Mouse (Mus musculus) thymus, postnatal 0 days (tissue): ENCODE data around the gene Naip1. TPM values are rescaled to one million over a fixed set of nuclear protein-coding genes. Genes with fewer than 3 reads are reported as not detected.
"Not testable (repeated sequence)": the region's sequence is repeated elsewhere in the genome, so short reads cannot be mapped to it uniquely, and the experiment has no call there.

ENCODE experiments used
- DNase-seq: peaks from one replicate; pipeline ENCODE4 v3.0.0-alpha.2; 2015; ENCODE audit warnings: low spot score
- polyA plus RNA-seq: library from polyadenylated mRNA; unstranded; fragments of >200 nt; fragmentation: Nextera tagmentation; extraction: Ambion mirVana; gene quantifications from 2 replicates; pipeline ENCODE4 v1.2.1, GENCODE M21; 2015

Gene Naip1
- polyA plus RNA-seq, 1 experiment from 2014 or later: 0.07 TPM

GRCm38 (mm10) chr13:100402930-100403637 is 49.6 kb downstream of the Naip1 start:
- not testable (repeated sequence) for DNase-seq

GRCm38 (mm10) chr13:100391021-100391420 is 61.6 kb downstream of the Naip1 start:
- DNase-seq: peak; percentile 25

GRCm38 (mm10) chr13:100370536-100370935 is 82.1 kb downstream of the Naip1 start:
- DNase-seq: no peak

Other genes starting within 250 kb of the Naip1 start
- gene Naip5, start 206.5 kb downstream of the Naip1 start, polyA plus RNA-seq: 0.34 and 0.41 TPM in 2 replicates
- 0.14 and 0.26 TPM in 2 replicates for gene Naip6, start 135.2 kb downstream of the Naip1 start, polyA plus RNA-seq
- gene Gtf2h2, start 39.7 kb upstream of the Naip1 start, polyA plus RNA-seq: 57.3 and 64.3 TPM in 2 replicates
- 1.6 and 2.2 TPM in 2 replicates for gene Ocln, start 99.8 kb upstream of the Naip1 start, polyA plus RNA-seq
- 1.5 TPM in 2 replicates for gene Marveld2, start 164.1 kb upstream of the Naip1 start, polyA plus RNA-seq
- gene Ak6, start 198.1 kb upstream of the Naip1 start, polyA plus RNA-seq: 314 TPM in 2 replicates
- gene Rad17, start 198.2 kb upstream of the Naip1 start, polyA plus RNA-seq: 21.7 and 25.2 TPM in 2 replicates
- 50.4 and 55.8 TPM in 2 replicates for gene Taf9, start 198.7 kb upstream of the Naip1 start, polyA plus RNA-seq
- gene Ccdc125, start 216.8 kb upstream of the Naip1 start, polyA plus RNA-seq: 6.8 and 11.3 TPM in 2 replicates